Comparison of ENCODE assay signal across 8 mouse cellular contexts in genomic region chr2:158965003-158965665, GRCm38 (mm10).
A peak's percentile ranks its signal among the peaks of the same experiment; 100 is the strongest.
DNase-seq lines count a peak whose midpoint lies in the region; ATAC-seq lines count a peak whose summit lies in the region.

No protein-coding gene starts in this region.

- WGBS in hindbrain, embryonic 15.5 days = 46% methylated on average over 6 of the region's 6 CpGs
- 86% methylated on average over 6 of the region's 6 CpGs for WGBS in hindbrain, embryonic 10.5 days
- 30% methylated on average over 6 of the region's 6 CpGs for WGBS in lung, embryonic 15.5 days
- WGBS in intestine, embryonic 16.5 days = 54% methylated on average over 6 of the region's 6 CpGs

- ATAC-seq in hindbrain, embryonic 15.5 days (ENCODE audit: low FRiP score, low read depth) = peak; percentile 68; the same call in 1 of the 2 replicates
- ATAC-seq in lung, embryonic 15.5 days (ENCODE audit: borderline replicate concordance, extremely low read depth, low FRiP score, low TSS enrichment) = peak; percentile 93
- ATAC-seq in intestine, embryonic 16.5 days = no peak
- no peak for ATAC-seq in activated CD4-positive, CD25-positive, alpha-beta regulatory T cell, adult 4 months

- no peaks in the 10 kb centered on the region for H3K9me3 ChIP-seq in hindbrain, embryonic 15.5 days
- no peaks in the 10 kb centered on the region for H3K9me3 ChIP-seq in hindbrain, embryonic 10.5 days
- H3K9me3 ChIP-seq in lung, embryonic 15.5 days = no peaks in the 10 kb centered on the region
- no peaks in the 10 kb centered on the region for H3K9me3 ChIP-seq in intestine, embryonic 16.5 days (ENCODE audit: control insufficient read depth, low read length)

- H3K4me2 ChIP-seq in hindbrain, embryonic 15.5 days = no peak overlapping the region
- no peak overlapping the region for H3K4me2 ChIP-seq in lung, embryonic 15.5 days
- H3K4me2 ChIP-seq in intestine, embryonic 16.5 days (ENCODE audit: low read depth, low read length) = no peak overlapping the region

- H3K4me1 ChIP-seq in hindbrain, embryonic 15.5 days (replicated peaks) = no peaks in the 10 kb centered on the region
- H3K4me1 ChIP-seq in hindbrain, embryonic 10.5 days (replicated peaks) = no peaks in the 10 kb centered on the region
- peaks cover 7% of the 10 kb centered on the region for H3K4me1 ChIP-seq in lung, embryonic 15.5 days
- H3K4me1 ChIP-seq in intestine, embryonic 16.5 days (ENCODE audit: control insufficient read depth, insufficient read depth, low read length) = no peaks in the 10 kb centered on the region

- H3K9ac ChIP-seq in hindbrain, embryonic 15.5 days = no peak overlapping the region
- H3K9ac ChIP-seq in lung, embryonic 15.5 days = no peak overlapping the region
- H3K9ac ChIP-seq in intestine, embryonic 16.5 days (ENCODE audit: low read depth, low read length) = no peak overlapping the region

- 0 out of 2 replicates have a peak overlapping the region, but pooled peaks have one; percentile 13 for H3K27ac ChIP-seq in hindbrain, embryonic 15.5 days (replicated peaks)
- no peak overlapping the region for H3K27ac ChIP-seq in hindbrain, embryonic 10.5 days
- peak overlapping the region; percentile 26; the same call in 1 of the 2 replicates for H3K27ac ChIP-seq in lung, embryonic 15.5 days
- no peak overlapping the region for H3K27ac ChIP-seq in intestine, embryonic 16.5 days (ENCODE audit: low read length)

- DNase-seq in hindbrain, embryonic 10.5 days (ENCODE audit: low spot score) = no peak
- DNase-seq in brain, embryonic 18.5 days (ENCODE audit: low read depth, low spot score) = peak; percentile 49
- peak; percentile 10 to 12 for DNase-seq in kidney, postnatal 36 days
- no peak for DNase-seq in urinary bladder, postnatal 25 days (ENCODE audit: low spot score)

- no peak overlapping the region for H3K4me3 ChIP-seq in hindbrain, embryonic 15.5 days
- H3K4me3 ChIP-seq in hindbrain, embryonic 10.5 days = no peak overlapping the region
- no peak overlapping the region for H3K4me3 ChIP-seq in lung, embryonic 15.5 days
- H3K4me3 ChIP-seq in intestine, embryonic 16.5 days (ENCODE audit: low read length) = no peak overlapping the region

- no peaks in the 10 kb centered on the region for H3K36me3 ChIP-seq in hindbrain, embryonic 15.5 days
- H3K36me3 ChIP-seq in hindbrain, embryonic 10.5 days = no peaks in the 10 kb centered on the region
- no peaks in the 10 kb centered on the region for H3K36me3 ChIP-seq in lung, embryonic 15.5 days
- no peaks in the 10 kb centered on the region for H3K36me3 ChIP-seq in intestine, embryonic 16.5 days (ENCODE audit: control insufficient read depth, insufficient read depth, low read length)

- no peaks in the 10 kb centered on the region for H3K27me3 ChIP-seq in hindbrain, embryonic 15.5 days
- no peaks in the 10 kb centered on the region for H3K27me3 ChIP-seq in hindbrain, embryonic 10.5 days (ENCODE audit: insufficient read depth, poor library complexity, severe bottlenecking)
- H3K27me3 ChIP-seq in lung, embryonic 15.5 days = no peaks in the 10 kb centered on the region
- H3K27me3 ChIP-seq in intestine, embryonic 16.5 days (replicated peaks; ENCODE audit: control insufficient read depth, insufficient read depth, low read length) = no peaks in the 10 kb centered on the region

Comparison
In these comparisons a context has a peak if more than half of its experiments do, and no peak if none do; other contexts are left out.
1. H3K27ac ChIP-seq: peak in hindbrain, embryonic 15.5 days (single experiment) and lung, embryonic 15.5 days (single experiment); none in hindbrain, embryonic 10.5 days (single experiment) and intestine, embryonic 16.5 days (single experiment).
2. ATAC-seq: peak in hindbrain, embryonic 15.5 days (single experiment) and lung, embryonic 15.5 days (single experiment); none in intestine, embryonic 16.5 days (single experiment) and activated CD4-positive, CD25-positive, alpha-beta regulatory T cell, adult 4 months (single experiment).
3. DNase-seq: peak in brain, embryonic 18.5 days (single experiment) and kidney, postnatal 36 days (2 of 2); none in hindbrain, embryonic 10.5 days (single experiment) and urinary bladder, postnatal 25 days (single experiment).